Mouse (Mus musculus): ENCODE measurements at regions not wholly inside any gene's neighbourhood (a gene's known extent, or its start where the extent isn't known, plus 50 kb on each side); places are given as distances from the start of the nearest gene placed in this dataset.
"Not testable (repeated sequence)": the region's sequence is repeated elsewhere in the genome, so short reads cannot be mapped to it uniquely, and the experiment has no call there.

DNA sequence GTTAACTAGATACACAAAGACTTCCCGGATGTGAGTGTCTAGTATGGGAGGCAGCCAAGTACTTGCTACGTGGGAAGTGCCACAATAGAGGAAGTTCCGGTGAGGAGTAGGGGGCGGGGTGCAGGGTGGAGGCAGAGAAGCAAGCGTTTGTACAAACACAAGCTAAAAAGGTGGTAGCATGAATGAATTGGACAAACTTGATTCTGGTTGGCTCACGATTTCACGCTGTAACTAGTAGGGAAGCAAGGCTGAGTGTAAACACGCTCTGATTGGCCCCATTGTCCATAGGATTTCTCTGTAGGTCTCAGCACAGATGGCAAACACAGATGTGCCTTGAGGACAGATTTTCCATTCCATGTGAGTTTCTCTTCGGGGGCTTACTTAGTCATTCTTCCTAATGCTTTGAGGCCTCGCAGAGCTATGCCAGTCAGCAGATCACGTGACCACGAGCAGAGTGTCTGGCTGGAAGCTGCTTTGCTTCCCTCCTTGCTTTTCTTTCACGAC lies 76.6 kb upstream of the Ptgfr start:
- Histone ChIP-seq H3K4me1 (no peaks in the 10 kb centered on the region), H3K9me3 (no peaks in the 10 kb centered on the region), H3K36me3 (no peaks in the 10 kb centered on the region), H3K27ac (peak overlapping the region; percentile 17; the same call in 1 of the 2 replicates), H3K4me3 (no peak overlapping the region), H3K9ac (no peak overlapping the region), H3K27me3 (no peaks in the 10 kb centered on the region), H3K4me2 (replicated peaks) (no peak overlapping the region)
- 49% methylated on average over 13 of the region's 13 CpGs for WGBS
- ATAC-seq (ENCODE audit: insufficient number of reproducible peaks, insufficient read depth, low FRiP score, low TSS enrichment), result 0 out of 2 replicates have a peak, but pooled peaks have one; percentile 64

DNA sequence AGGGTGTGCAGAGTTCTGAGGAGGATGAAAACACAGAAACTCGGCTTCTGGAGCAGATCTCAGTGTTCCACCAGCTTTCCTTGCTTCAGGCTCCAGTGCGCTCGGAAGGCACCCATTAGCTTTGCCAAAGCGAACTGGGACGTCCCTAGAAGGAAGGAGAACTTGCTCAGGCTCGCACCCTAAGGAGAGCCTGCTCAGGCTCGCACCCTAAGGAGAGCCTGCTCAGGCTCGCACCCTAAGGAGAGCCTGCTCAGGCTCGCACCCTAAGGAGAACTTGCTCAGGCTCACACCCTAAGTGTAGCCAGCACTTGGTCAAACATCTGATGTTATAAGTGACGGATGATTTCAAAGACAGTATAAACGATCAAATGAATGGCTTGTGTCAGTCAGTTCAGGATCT lies 74.9 kb upstream of the Ptgfr start:
- H3K4me3 ChIP-seq; ATAC-seq (ENCODE audit: insufficient number of reproducible peaks, insufficient read depth, low FRiP score, low TSS enrichment); H3K9ac ChIP-seq; H3K4me1 ChIP-seq; H3K36me3 ChIP-seq; H3K27ac ChIP-seq; H3K9me3 ChIP-seq; H3K4me2 ChIP-seq (replicated peaks); H3K27me3 ChIP-seq: not testable (repeated sequence)
- 80% methylated on average over 11 of the region's 11 CpGs for WGBS

DNA sequence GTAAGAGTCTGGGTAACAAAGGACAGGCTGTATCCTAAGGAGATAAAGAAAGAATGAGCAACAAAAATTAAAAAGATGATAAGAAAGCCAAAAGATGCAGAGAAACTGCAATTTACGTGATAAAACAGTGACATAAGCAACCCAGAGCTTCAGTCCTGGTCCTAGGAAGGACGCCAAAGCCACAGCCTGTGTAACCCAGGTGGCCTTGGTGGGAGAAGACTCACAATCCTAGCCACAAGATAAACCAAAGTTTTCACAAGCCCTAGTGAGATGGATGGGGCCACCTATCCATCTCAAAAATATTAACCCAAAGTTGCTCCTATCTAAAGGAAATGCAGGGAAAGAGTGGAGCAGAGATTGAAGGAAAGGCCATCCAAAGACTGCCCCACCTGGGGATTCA lies 73.4 kb upstream of the Ptgfr start:
- H3K4me3 ChIP-seq, result no peak overlapping the region
- H3K27me3 ChIP-seq, result no peaks in the 10 kb centered on the region
- no peak for ATAC-seq (ENCODE audit: insufficient number of reproducible peaks, insufficient read depth, low FRiP score, low TSS enrichment)
- H3K9me3 ChIP-seq, result no peaks in the 10 kb centered on the region
- H3K4me2 ChIP-seq (replicated peaks), result no peak overlapping the region
- 89% methylated on average over 2 of the region's 2 CpGs for WGBS
- no peaks in the 10 kb centered on the region for H3K36me3 ChIP-seq
- H3K4me1 ChIP-seq, result 0 out of 2 replicates have a peak, but pooled peaks cover 4% of the 10 kb centered on the region
- H3K9ac ChIP-seq, result no peak overlapping the region
- H3K27ac ChIP-seq, result no peak overlapping the region

DNA sequence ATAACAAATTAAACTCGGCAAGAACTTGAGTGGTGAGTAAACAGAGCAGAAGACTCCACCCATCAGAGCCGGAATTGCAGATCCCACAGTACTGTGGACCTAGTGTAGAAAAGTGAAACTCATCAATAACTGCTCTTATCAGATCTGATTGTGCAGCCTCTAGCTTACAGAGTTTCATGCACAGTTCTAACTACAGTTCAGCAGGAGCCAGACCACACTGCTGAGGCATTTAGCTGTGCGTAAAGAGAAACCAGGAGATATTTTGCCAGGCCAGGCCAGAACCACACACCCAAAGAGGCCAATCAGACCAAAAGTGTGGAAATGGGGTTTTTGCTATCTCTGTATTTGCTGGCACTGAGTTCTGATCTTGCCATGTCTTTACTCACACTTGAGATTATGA lies 71.9 kb upstream of the Ptgfr start:
- ATAC-seq (ENCODE audit: insufficient number of reproducible peaks, insufficient read depth, low FRiP score, low TSS enrichment), result no peak
- Histone ChIP-seq H3K4me3 (no peak overlapping the region), H3K27ac (0 out of 2 replicates have a peak overlapping the region, but pooled peaks have one; percentile 50), H3K4me1 (0 out of 2 replicates have a peak, but pooled peaks cover 4% of the 10 kb centered on the region), H3K9me3 (no peaks in the 10 kb centered on the region), H3K27me3 (no peaks in the 10 kb centered on the region), H3K4me2 (replicated peaks) (no peak overlapping the region), H3K9ac (no peak overlapping the region), H3K36me3 (no peaks in the 10 kb centered on the region)
- WGBS, result 53% methylated on average over 3 of the region's 3 CpGs

DNA sequence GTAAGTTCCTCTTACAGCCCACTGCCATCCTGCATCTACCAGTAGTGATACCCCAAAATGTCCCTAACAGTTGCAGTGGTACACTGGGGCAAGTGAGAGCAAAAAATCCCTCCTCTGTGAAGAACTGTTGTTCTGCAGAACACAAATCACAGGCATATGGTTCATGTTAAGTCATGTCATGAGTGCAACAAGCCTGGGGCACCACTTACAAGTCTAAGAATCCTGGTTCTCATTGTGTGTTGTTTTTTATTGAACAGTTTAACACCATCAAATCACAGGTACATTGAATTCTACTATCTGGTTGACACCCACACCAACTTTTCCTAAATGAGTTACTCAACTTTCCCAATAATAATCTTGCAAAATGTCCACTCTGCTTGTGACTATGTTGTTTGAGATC lies 71.5 kb upstream of the Ptgfr start:
- H3K9ac ChIP-seq, result no peak overlapping the region

DNA sequence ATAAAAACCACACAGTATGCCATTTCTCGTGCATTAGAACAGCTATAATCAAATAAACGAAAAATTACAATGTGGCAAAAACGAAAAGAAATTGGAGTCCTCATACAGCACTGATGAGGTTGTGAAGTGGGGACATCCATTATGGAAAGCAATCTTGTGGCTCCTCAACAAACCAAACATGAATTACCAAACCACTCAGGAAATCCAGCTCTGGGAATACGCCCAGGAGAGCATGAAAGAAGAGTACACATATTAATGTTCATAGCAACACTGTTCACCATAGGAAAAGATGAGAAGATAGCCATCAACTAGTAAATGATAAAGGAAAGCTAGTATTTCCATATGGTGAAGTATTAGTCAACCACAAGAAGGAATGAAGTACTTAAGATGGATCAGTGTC lies 68.3 kb upstream of the Ptgfr start:
- H3K4me3 ChIP-seq, result no peak overlapping the region
- H3K9ac ChIP-seq, result no peak overlapping the region
- 82% methylated on average over 4 of the region's 4 CpGs for WGBS
- no peak for ATAC-seq (ENCODE audit: insufficient number of reproducible peaks, insufficient read depth, low FRiP score, low TSS enrichment)
- H3K4me2 ChIP-seq (replicated peaks), result no peak overlapping the region
- 0 out of 2 replicates have a peak, but pooled peaks cover 4% of the 10 kb centered on the region for H3K4me1 ChIP-seq
- H3K9me3 ChIP-seq, result no peaks in the 10 kb centered on the region
- no peaks in the 10 kb centered on the region for H3K36me3 ChIP-seq
- H3K27me3 ChIP-seq, result no peaks in the 10 kb centered on the region
- no peak overlapping the region for H3K27ac ChIP-seq

More for the DNA sequence above, 71.5 kb upstream of the Ptgfr start:
- H3K4me1 ChIP-seq, result 0 out of 2 replicates have a peak, but pooled peaks cover 4% of the 10 kb centered on the region
- H3K36me3 ChIP-seq, result no peaks in the 10 kb centered on the region
- H3K27me3 ChIP-seq, result no peaks in the 10 kb centered on the region
- ATAC-seq (ENCODE audit: insufficient number of reproducible peaks, insufficient read depth, low FRiP score, low TSS enrichment), result no peak
- H3K4me2 ChIP-seq (replicated peaks), result no peak overlapping the region
- H3K27ac ChIP-seq, result no peak overlapping the region
- H3K4me3 ChIP-seq, result no peak overlapping the region
- H3K9me3 ChIP-seq, result no peaks in the 10 kb centered on the region

DNA sequence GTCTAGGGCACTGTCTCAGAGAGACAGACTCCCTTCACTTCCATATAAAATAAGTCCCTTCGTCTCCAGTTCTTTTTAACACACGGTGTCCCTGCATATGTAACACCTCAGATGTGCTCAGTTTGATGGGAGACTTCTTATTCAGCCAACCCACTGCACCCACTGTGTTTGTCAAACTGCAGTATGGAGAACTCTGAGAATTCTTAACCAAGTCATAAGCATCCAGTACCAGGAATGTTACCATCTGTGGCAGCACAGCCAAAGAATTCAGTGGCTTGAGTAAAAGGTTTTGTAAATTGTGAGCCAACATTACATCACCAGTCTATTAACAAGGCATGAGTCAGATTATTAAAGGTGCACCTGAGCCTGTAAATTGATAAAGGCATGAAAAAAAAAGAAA lies 65.7 kb upstream of the Ptgfr start:
- no peaks in the 10 kb centered on the region for H3K4me1 ChIP-seq
- H3K4me2 ChIP-seq (replicated peaks), result no peak overlapping the region
- H3K36me3 ChIP-seq, result no peaks in the 10 kb centered on the region
- 80% methylated on average over 2 of the region's 2 CpGs for WGBS
- ATAC-seq (ENCODE audit: insufficient number of reproducible peaks, insufficient read depth, low FRiP score, low TSS enrichment), result no peak
- no peak overlapping the region for H3K4me3 ChIP-seq
- H3K9ac ChIP-seq, result no peak overlapping the region
- no peaks in the 10 kb centered on the region for H3K27me3 ChIP-seq
- no peak overlapping the region for H3K27ac ChIP-seq
- H3K9me3 ChIP-seq, result no peaks in the 10 kb centered on the region

DNA sequence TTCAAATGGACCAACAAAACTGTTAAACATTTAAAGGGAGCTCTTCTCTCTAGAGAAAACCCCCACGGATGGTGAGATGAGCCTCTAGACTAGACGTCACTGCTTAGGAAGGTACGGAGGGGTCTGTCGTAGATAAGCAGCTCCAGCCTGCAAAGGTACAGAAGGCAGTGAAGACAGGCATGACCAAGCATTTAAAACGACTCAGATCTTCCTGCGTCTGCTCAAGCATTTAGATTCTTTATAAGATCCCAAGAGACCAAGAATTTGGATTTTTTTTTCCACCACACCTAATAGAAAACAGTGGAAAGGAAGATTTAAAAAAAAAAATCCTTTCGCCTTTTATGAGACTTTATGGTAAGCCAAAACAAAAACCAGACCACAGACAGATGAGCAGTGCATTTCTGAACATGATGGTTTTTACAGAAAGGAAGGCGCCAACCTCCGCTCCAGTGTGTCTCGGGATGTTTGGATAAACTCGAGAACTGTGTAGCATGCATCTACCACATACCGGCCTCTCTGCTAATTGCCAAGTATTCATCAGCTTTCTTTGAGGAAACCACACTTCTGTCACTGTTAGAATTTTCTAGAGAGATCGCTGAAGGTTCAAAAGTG lies 64.9 kb upstream of the Ptgfr start:
- no peaks in the 10 kb centered on the region for H3K9me3 ChIP-seq
- H3K4me2 ChIP-seq (replicated peaks), result no peak overlapping the region
- H3K27me3 ChIP-seq, result no peaks in the 10 kb centered on the region
- no peak for ATAC-seq (ENCODE audit: insufficient number of reproducible peaks, insufficient read depth, low FRiP score, low TSS enrichment)
- H3K4me3 ChIP-seq, result no peak overlapping the region
- WGBS, result 57% methylated on average over 13 of the region's 13 CpGs
- no peaks in the 10 kb centered on the region for H3K36me3 ChIP-seq
- H3K27ac ChIP-seq, result no peak overlapping the region
- H3K9ac ChIP-seq, result no peak overlapping the region
- no peaks in the 10 kb centered on the region for H3K4me1 ChIP-seq

DNA sequence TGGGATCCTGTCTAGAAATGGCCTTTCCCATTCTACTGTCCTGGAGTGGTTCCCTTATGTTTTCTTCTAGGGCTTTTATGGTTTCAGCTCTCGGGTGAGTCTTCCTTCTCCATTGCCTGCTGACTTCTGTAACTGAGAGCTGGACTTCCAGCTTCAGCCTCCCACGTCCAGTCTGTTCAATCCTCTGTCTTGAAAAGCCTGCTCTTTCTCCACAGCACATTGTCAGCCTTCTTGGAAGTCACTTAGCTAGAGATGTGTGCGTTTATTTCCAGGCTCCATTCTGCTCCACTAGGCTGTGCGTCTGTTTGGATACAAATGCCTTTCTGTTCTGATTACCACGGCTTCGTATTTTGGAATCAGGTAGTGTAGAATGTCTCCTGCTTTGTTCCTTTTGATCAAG lies 62.2 kb upstream of the Ptgfr start:
- no peaks in the 10 kb centered on the region for H3K27me3 ChIP-seq
- H3K27ac ChIP-seq, result no peak overlapping the region
- H3K36me3 ChIP-seq, result no peaks in the 10 kb centered on the region
- H3K4me2 ChIP-seq (replicated peaks), result no peak overlapping the region
- no peak overlapping the region for H3K4me3 ChIP-seq
- H3K4me1 ChIP-seq, result no peaks in the 10 kb centered on the region
- WGBS, result 88% methylated on average over 6 of the region's 6 CpGs
- ATAC-seq (ENCODE audit: insufficient number of reproducible peaks, insufficient read depth, low FRiP score, low TSS enrichment), result no peak
- H3K9me3 ChIP-seq, result no peaks in the 10 kb centered on the region
- H3K9ac ChIP-seq, result no peak overlapping the region

DNA sequence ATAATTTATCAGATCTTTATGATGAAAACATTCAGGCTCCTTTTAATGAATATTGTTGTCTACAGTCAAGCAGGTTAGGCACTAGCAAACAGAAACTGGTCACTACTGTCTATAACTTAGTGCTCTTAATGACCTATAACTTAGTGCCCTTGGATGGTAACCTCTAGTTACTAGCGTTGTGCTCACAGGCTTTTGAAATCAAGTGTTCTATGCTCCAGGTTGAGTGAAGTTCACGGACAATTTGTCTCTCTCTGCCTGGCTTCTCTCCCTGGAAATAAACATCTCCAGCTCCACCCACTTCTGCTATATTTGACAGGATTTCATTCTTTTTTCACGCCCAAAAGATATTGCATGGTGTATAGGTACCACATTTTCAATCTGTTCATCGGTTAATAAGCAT lies 61.7 kb upstream of the Ptgfr start:
- WGBS, result 86% methylated on average over 4 of the region's 4 CpGs
- Histone ChIP-seq H3K36me3 (no peaks in the 10 kb centered on the region), H3K27ac (no peak overlapping the region), H3K4me3 (no peak overlapping the region), H3K4me1 (no peaks in the 10 kb centered on the region), H3K9me3 (no peaks in the 10 kb centered on the region), H3K27me3 (no peaks in the 10 kb centered on the region), H3K9ac (no peak overlapping the region), H3K4me2 (replicated peaks) (no peak overlapping the region)
- ATAC-seq (ENCODE audit: insufficient number of reproducible peaks, insufficient read depth, low FRiP score, low TSS enrichment), result no peak

DNA sequence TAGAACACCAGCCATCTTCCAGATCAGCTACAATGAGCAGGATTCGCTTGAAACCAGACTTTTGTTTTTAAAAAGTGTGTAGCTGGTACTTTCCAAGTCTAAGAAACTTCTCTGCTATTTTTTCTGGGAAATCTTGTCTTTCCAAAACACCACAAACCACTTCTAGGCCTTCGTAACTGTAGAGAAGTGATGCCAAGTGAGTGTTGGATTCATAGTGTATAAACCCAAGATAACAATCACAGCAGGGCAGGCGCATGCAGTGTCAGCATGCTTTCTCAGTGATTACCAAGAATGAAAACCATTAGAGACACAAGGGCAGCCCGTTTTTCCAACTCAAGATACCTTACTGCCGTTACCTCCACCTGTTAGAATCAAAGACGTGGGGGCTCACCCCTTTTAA lies 58.9 kb upstream of the Ptgfr start:
- ATAC-seq (ENCODE audit: insufficient number of reproducible peaks, insufficient read depth, low FRiP score, low TSS enrichment), result no peak
- WGBS, result 82% methylated on average over 6 of the region's 6 CpGs
- peaks cover 10% of the 10 kb centered on the region for H3K4me1 ChIP-seq
- H3K9me3 ChIP-seq, result no peaks in the 10 kb centered on the region
- H3K27ac ChIP-seq, result no peak overlapping the region
- H3K27me3 ChIP-seq, result no peaks in the 10 kb centered on the region
- no peaks in the 10 kb centered on the region for H3K36me3 ChIP-seq
- H3K4me2 ChIP-seq (replicated peaks), result no peak overlapping the region
- H3K4me3 ChIP-seq, result no peak overlapping the region
- no peak overlapping the region for H3K9ac ChIP-seq

DNA sequence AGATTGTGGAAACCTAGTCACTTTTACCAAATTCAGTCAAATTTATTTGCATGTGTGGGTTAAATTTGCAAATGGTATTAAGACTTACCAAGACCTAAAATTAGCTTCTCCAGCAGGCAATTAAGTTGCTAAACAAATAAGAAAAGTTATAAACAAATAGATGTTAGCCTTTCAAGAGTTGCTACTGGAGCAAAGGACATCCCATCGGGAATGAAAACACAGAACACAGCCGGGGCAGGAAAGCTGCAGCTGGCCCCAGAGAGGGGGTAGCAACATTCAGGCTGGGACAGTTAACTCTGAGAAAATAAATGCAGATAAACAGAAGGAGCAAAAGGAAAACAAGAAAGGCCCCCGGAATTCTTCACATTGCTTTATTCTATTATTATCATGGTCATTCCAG lies 57.3 kb upstream of the Ptgfr start:
- Histone ChIP-seq H3K4me2 (replicated peaks) (no peak overlapping the region), H3K27me3 (no peaks in the 10 kb centered on the region), H3K4me3 (no peak overlapping the region), H3K9me3 (no peaks in the 10 kb centered on the region), H3K9ac (no peak overlapping the region), H3K36me3 (no peaks in the 10 kb centered on the region), H3K27ac (no peak overlapping the region), H3K4me1 (peaks cover 25% of the 10 kb centered on the region)
- 52% methylated on average over 3 of the region's 3 CpGs for WGBS
- ATAC-seq (ENCODE audit: insufficient number of reproducible peaks, insufficient read depth, low FRiP score, low TSS enrichment), result no peak
